Mouse (Mus musculus): ENCODE measurements around the gene 1600002K03Rik. TPM values are rescaled to one million over a fixed set of nuclear protein-coding genes. Genes with fewer than 3 reads are reported as not detected.

1600002K03Rik gene
- total and polyA plus RNA-seq, 3 experiments = 4.8 to 8.9 TPM; not detected in 1

- H3K4me3 ChIP-seq (ENCODE audit: low read depth, low read length) = peak overlapping the region; percentile 71
- H3K9me3 ChIP-seq (replicated peaks) = no peaks in the 10 kb centered on the region
- ATAC-seq (ENCODE audit: extremely low read depth, insufficient number of reproducible peaks, low FRiP score, poor library complexity, severe bottlenecking) (peak; percentile 80), DNase-seq (ENCODE audit: low spot score) (peak; percentile 95)
- H3K27me3 ChIP-seq (ENCODE audit: insufficient read depth, low read length) = no peaks in the 10 kb centered on the region; the same call in 1 of the 2 replicates
- H3K4me1 ChIP-seq (ENCODE audit: insufficient read depth, low read depth, low read length) = peaks cover 94% of the 10 kb centered on the region
- no peak for TF ChIP-seq TAL1 (conservative IDR thresholded peaks at IDR 0.05; ENCODE audit: low read depth, low read length)
- no peak for TF ChIP-seq GATA2 (IDR thresholded peaks at IDR 0.05; ENCODE audit: borderline replicate concordance, low read depth, low read length)
- no peak for TF ChIP-seq GATA1 (IDR thresholded peaks at IDR 0.05; ENCODE audit: borderline replicate concordance, low read length)
- no peak for TF ChIP-seq CTCF (IDR thresholded peaks at IDR 0.05; ENCODE audit: low read depth, low read length)
- no peak for TF ChIP-seq POLR2AphosphoS5 (IDR thresholded peaks at IDR 0.05; ENCODE audit: insufficient replicate concordance, low read depth, low read length)
- H3K36me3 ChIP-seq (replicated peaks) = peaks cover 35% of the 10 kb centered on the region
Measured at GRCm38 (mm10) chr10:80159561-80160454, 12.9 kb upstream of the 1600002K03Rik start.

GRCm38 (mm10) chr10:80160455-80161371 is 12.0 kb upstream of the 1600002K03Rik start:
- ATAC-seq (ENCODE audit: extremely low read depth, insufficient number of reproducible peaks, low FRiP score, poor library complexity, severe bottlenecking) = no peak
- H3K9me3 ChIP-seq (replicated peaks) = no peaks in the 10 kb centered on the region
- no peaks in the 10 kb centered on the region; the same call in 1 of the 2 replicates for H3K27me3 ChIP-seq (ENCODE audit: insufficient read depth, low read length)
- peak overlapping the region; percentile 71 for H3K4me3 ChIP-seq (ENCODE audit: low read depth, low read length)
- TF ChIP-seq GATA1 (IDR thresholded peaks at IDR 0.05; ENCODE audit: borderline replicate concordance, low read length) = no peak
- TF ChIP-seq CTCF (IDR thresholded peaks at IDR 0.05; ENCODE audit: low read depth, low read length) = no peak
- TF ChIP-seq GATA2 (IDR thresholded peaks at IDR 0.05; ENCODE audit: borderline replicate concordance, low read depth, low read length) = no peak
- TF ChIP-seq POLR2AphosphoS5 (IDR thresholded peaks at IDR 0.05; ENCODE audit: insufficient replicate concordance, low read depth, low read length) = no peak
- TF ChIP-seq TAL1 (conservative IDR thresholded peaks at IDR 0.05; ENCODE audit: low read depth, low read length) = no peak
- peak; percentile 70 for DNase-seq (ENCODE audit: low spot score)
- H3K36me3 ChIP-seq (replicated peaks) = peaks cover 26% of the 10 kb centered on the region
- peaks cover 94% of the 10 kb centered on the region for H3K4me1 ChIP-seq (ENCODE audit: insufficient read depth, low read depth, low read length)

GRCm38 (mm10) chr10:80161522-80162242 is 11.1 kb upstream of the 1600002K03Rik start:
- TF ChIP-seq POLR2AphosphoS5 (IDR thresholded peaks at IDR 0.05; ENCODE audit: insufficient replicate concordance, low read depth, low read length) = 0 out of 2 replicates have a peak, but pooled peaks have one; percentile 1
- TF ChIP-seq GATA1 (IDR thresholded peaks at IDR 0.05; ENCODE audit: borderline replicate concordance, low read length) = no peak
- H3K4me1 ChIP-seq (ENCODE audit: insufficient read depth, low read depth, low read length) = peaks cover 93% of the 10 kb centered on the region
- H3K9me3 ChIP-seq (replicated peaks) = no peaks in the 10 kb centered on the region
- H3K36me3 ChIP-seq (replicated peaks) = peaks cover 16% of the 10 kb centered on the region
- no peaks in the 10 kb centered on the region; the same call in 1 of the 2 replicates for H3K27me3 ChIP-seq (ENCODE audit: insufficient read depth, low read length)
- DNase-seq (ENCODE audit: low spot score) (no peak), ATAC-seq (ENCODE audit: extremely low read depth, insufficient number of reproducible peaks, low FRiP score, poor library complexity, severe bottlenecking) (no peak)
- H3K4me3 ChIP-seq (ENCODE audit: low read depth, low read length) = peak overlapping the region; percentile 71; the same call in 1 of the 2 replicates

- Histone ChIP-seq H3K4me3 (ENCODE audit: low read depth, low read length) (no peak overlapping the region), H3K36me3 (replicated peaks) (peaks cover 10% of the 10 kb centered on the region), H3K9me3 (replicated peaks) (no peaks in the 10 kb centered on the region), H3K27me3 (ENCODE audit: insufficient read depth, low read length) (no peaks in the 10 kb centered on the region; the same call in 1 of the 2 replicates), H3K4me1 (ENCODE audit: insufficient read depth, low read depth, low read length) (peaks cover 93% of the 10 kb centered on the region)
- DNase-seq (ENCODE audit: low spot score) = no peak
- ATAC-seq (ENCODE audit: extremely low read depth, insufficient number of reproducible peaks, low FRiP score, poor library complexity, severe bottlenecking) = no peak
- TF ChIP-seq POLR2AphosphoS5 (IDR thresholded peaks at IDR 0.05; ENCODE audit: insufficient replicate concordance, low read depth, low read length) (no peak), TAL1 (conservative IDR thresholded peaks at IDR 0.05; ENCODE audit: low read depth, low read length) (no peak), GATA1 (IDR thresholded peaks at IDR 0.05; ENCODE audit: borderline replicate concordance, low read length) (no peak), GATA2 (IDR thresholded peaks at IDR 0.05; ENCODE audit: borderline replicate concordance, low read depth, low read length) (no peak), CTCF (IDR thresholded peaks at IDR 0.05; ENCODE audit: low read depth, low read length) (no peak)
Measured at GRCm38 (mm10) chr10:80162243-80162608, 10.5 kb upstream of the 1600002K03Rik start.

- Histone ChIP-seq H3K9me3 (replicated peaks) (no peaks in the 10 kb centered on the region), H3K36me3 (replicated peaks) (peaks cover 5% of the 10 kb centered on the region), H3K27me3 (ENCODE audit: insufficient read depth, low read length) (no peaks in the 10 kb centered on the region; the same call in 1 of the 2 replicates), H3K4me1 (ENCODE audit: insufficient read depth, low read depth, low read length) (peaks cover 88% of the 10 kb centered on the region), H3K4me3 (ENCODE audit: low read depth, low read length) (peak overlapping the region; percentile 5; the same call in 1 of the 2 replicates)
- no peak for TF ChIP-seq POLR2AphosphoS5 (IDR thresholded peaks at IDR 0.05; ENCODE audit: insufficient replicate concordance, low read depth, low read length)
- no peak for TF ChIP-seq TAL1 (conservative IDR thresholded peaks at IDR 0.05; ENCODE audit: low read depth, low read length)
- TF ChIP-seq GATA2 (IDR thresholded peaks at IDR 0.05; ENCODE audit: borderline replicate concordance, low read depth, low read length) = no peak
- TF ChIP-seq GATA1 (IDR thresholded peaks at IDR 0.05; ENCODE audit: borderline replicate concordance, low read length) = no peak
- no peak for TF ChIP-seq CTCF (IDR thresholded peaks at IDR 0.05; ENCODE audit: low read depth, low read length)
- DNase-seq (ENCODE audit: low spot score) (no peak), ATAC-seq (ENCODE audit: extremely low read depth, insufficient number of reproducible peaks, low FRiP score, poor library complexity, severe bottlenecking) (no peak)
Measured at GRCm38 (mm10) chr10:80162716-80163299, 9.9 kb upstream of the 1600002K03Rik start.

All from G1E (cell line).